Mouse (Mus musculus) ovary, adult 10 weeks (tissue): ENCODE data around the gene Cav2. TPM values are rescaled to one million over a fixed set of nuclear protein-coding genes. Genes with fewer than 3 reads are reported as not detected.

Experiments
- polyA plus RNA-seq: library from polyadenylated mRNA; stranded (reverse); fragments of 350-450 nt; fragmentation: Illumina TruSeq; extraction: RNeasy Lipid Tissue Mini Kit (QIAGEN cat#74804); gene quantifications from one replicate; pipeline ENCODE4 v1.2.3, GENCODE M21; 2014

Gene Cav2
- polyA plus RNA-seq = 209 TPM

GRCm38 (mm10) chr6:17280939-17281756 is at the start of gene Cav2:
TSS of gene Cav2 (plus strand) at chr6:17281185.

GRCm38 (mm10) chr6:17305954-17306601 is 25.1 kb downstream of the Cav2 start, which contains the start of gene Cav1:
TSS of gene Cav1 (plus strand) at chr6:17306335.

Other genes starting within 250 kb of the Cav2 start
- gene Tes, start 216.0 kb upstream of the Cav2 start, polyA plus RNA-seq = 46.4 TPM
- 430 TPM for gene Cav1, start 25.1 kb downstream of the Cav2 start, polyA plus RNA-seq
- gene Met, start 182.6 kb downstream of the Cav2 start, polyA plus RNA-seq = 12.0 TPM